Mouse (Mus musculus) stomach, embryonic 14.5 days (tissue): ENCODE measurements at regions not wholly inside any gene's neighbourhood (a gene's known extent, or its start where the extent isn't known, plus 50 kb on each side); places are given as distances from the start of the nearest gene placed in this dataset.
"Not testable (repeated sequence)": the region's sequence is repeated elsewhere in the genome, so short reads cannot be mapped to it uniquely, and the experiment has no call there.

Experiments
- ATAC-seq: fragments of 200-750 bp; cut with Nextera tagmentation; 2 replicates; pipeline ENCODE4 v1.8.0; 2017; ENCODE audit warnings: low read depth, moderate TSS enrichment; ENCODE audit not compliant: insufficient number of reproducible peaks, insufficient read depth, low FRiP score
- H3K27ac ChIP-seq: fragments of 300-500 bp; sonication (generic); 2 replicates; pipeline ENCODE4 v1.5.1; 2014; ENCODE audit warnings: mild to moderate bottlenecking, low read length, moderate library complexity, mixed read lengths
- H3K27me3 ChIP-seq: fragments of 300-500 bp; sonication (generic); 2 replicates; pipeline ENCODE4 v1.6.1; 2014; ENCODE audit warnings: low read length, control low read depth, mixed read lengths; ENCODE audit not compliant: control insufficient read depth, insufficient read depth
- H3K36me3 ChIP-seq: fragments of 300-500 bp; sonication (generic); 2 replicates; pipeline ENCODE4 v1.6.1; 2014; ENCODE audit warnings: mild to moderate bottlenecking, control low read depth, low read length, moderate library complexity, mixed read lengths; ENCODE audit not compliant: control insufficient read depth, insufficient read depth
- H3K4me1 ChIP-seq: fragments of 300-500 bp; sonication (generic); 2 replicates; pipeline ENCODE4 v1.6.1; 2014; ENCODE audit warnings: low read length, control low read depth, mixed read lengths; ENCODE audit not compliant: control insufficient read depth, insufficient read depth
- H3K4me2 ChIP-seq: fragments of 300-500 bp; sonication (generic); replicated peaks from 2 replicates; pipeline ENCODE4 v1.6.1; 2014; ENCODE audit warnings: low read depth, low read length, control low read depth
- H3K4me3 ChIP-seq: fragments of 300-500 bp; sonication (generic); 2 replicates; pipeline ENCODE4 v1.5.1; 2014; ENCODE audit warnings: low read depth, low read length, control low read depth
- H3K9ac ChIP-seq: fragments of 300-500 bp; sonication (generic); replicated peaks from 2 replicates; pipeline ENCODE4 v1.6.1; 2014; ENCODE audit warnings: low read depth, mild to moderate bottlenecking, control low read depth, low read length, moderate library complexity, mixed read lengths
- H3K9me3 ChIP-seq: fragments of 300-500 bp; sonication (generic); 2 replicates; pipeline ENCODE4 v1.6.1; 2016; ENCODE audit warnings: low read depth, low read length, control low read depth; ENCODE audit not compliant: control insufficient read depth
- WGBS: fragments of 180-500 bp; shearing (Covaris S2); extraction: QIAGEN DNeasy Blood & Tissue Kit; methylation state at CpG from one replicate; pipeline ENCODE4 v1.1.7; 2014; 5-methylcytosine and 5-hydroxymethylcytosine counted together

- Histone ChIP-seq H3K27me3 (no peaks in the 10 kb centered on the region), H3K4me1 (no peaks in the 10 kb centered on the region), H3K4me3 (no peak overlapping the region), H3K36me3 (no peaks in the 10 kb centered on the region), H3K4me2 (no peak overlapping the region), H3K27ac (no peak overlapping the region), H3K9me3 (no peaks in the 10 kb centered on the region), H3K9ac (no peak overlapping the region)
- WGBS: 27% methylated on average over 3 of the region's 3 CpGs
- ATAC-seq: no peak
Observed at GRCm38 (mm10) chr8:56970311-56970710, 350.5 kb upstream of the Hand2 start.

GRCm38 (mm10) chr8:56978994-56979393, 341.8 kb upstream of the Hand2 start:
- H3K9me3 ChIP-seq: no peaks in the 10 kb centered on the region
- no peaks in the 10 kb centered on the region for H3K27me3 ChIP-seq
- peak overlapping the region; percentile 22; the same call in 1 of the 2 replicates for H3K4me2 ChIP-seq
- H3K27ac ChIP-seq: no peak overlapping the region
- no peak for ATAC-seq
- H3K4me3 ChIP-seq: no peak overlapping the region
- no peaks in the 10 kb centered on the region for H3K36me3 ChIP-seq
- WGBS: 55% methylated on average over 2 of the region's 2 CpGs
- H3K9ac ChIP-seq: no peak overlapping the region
- H3K4me1 ChIP-seq: no peaks in the 10 kb centered on the region

- 55% methylated on average over 13 of the region's 13 CpGs for WGBS
- ATAC-seq: no peak
- no peak overlapping the region for H3K9ac ChIP-seq
- H3K9me3 ChIP-seq: no peaks in the 10 kb centered on the region
- no peak overlapping the region for H3K4me3 ChIP-seq
- H3K36me3 ChIP-seq: no peaks in the 10 kb centered on the region
- no peaks in the 10 kb centered on the region for H3K27me3 ChIP-seq
- H3K27ac ChIP-seq: no peak overlapping the region
- H3K4me2 ChIP-seq: peak overlapping the region; percentile 22
- no peaks in the 10 kb centered on the region for H3K4me1 ChIP-seq
Observed at GRCm38 (mm10) chr8:56979416-56979815, 341.4 kb upstream of the Hand2 start.

- no peaks in the 10 kb centered on the region for H3K9me3 ChIP-seq
- no peak for ATAC-seq
- 0 out of 2 replicates have a peak, but pooled peaks cover 2% of the 10 kb centered on the region for H3K4me1 ChIP-seq
- H3K9ac ChIP-seq: no peak overlapping the region
- 77% methylated on average over 6 of the region's 6 CpGs for WGBS
- H3K4me2 ChIP-seq: no peak overlapping the region
- H3K27me3 ChIP-seq: no peaks in the 10 kb centered on the region
- no peak overlapping the region for H3K4me3 ChIP-seq
- no peaks in the 10 kb centered on the region for H3K36me3 ChIP-seq
- no peak overlapping the region for H3K27ac ChIP-seq
Observed at GRCm38 (mm10) chr8:57010318-57011024, 310.3 kb upstream of the Hand2 start.

- Histone ChIP-seq H3K27ac (no peak overlapping the region), H3K4me1 (0 out of 2 replicates have a peak, but pooled peaks cover 2% of the 10 kb centered on the region), H3K9ac (no peak overlapping the region), H3K4me2 (no peak overlapping the region), H3K4me3 (no peak overlapping the region), H3K9me3 (no peaks in the 10 kb centered on the region), H3K27me3 (no peaks in the 10 kb centered on the region), H3K36me3 (no peaks in the 10 kb centered on the region)
- ATAC-seq: no peak
- WGBS: 70% methylated on average over 3 of the region's 3 CpGs
Observed at GRCm38 (mm10) chr8:57013813-57014320, 306.9 kb upstream of the Hand2 start.

- H3K4me1 ChIP-seq: 0 out of 2 replicates have a peak, but pooled peaks cover 2% of the 10 kb centered on the region
- no peak overlapping the region for H3K9ac ChIP-seq
- no peak for ATAC-seq
- no peak overlapping the region for H3K27ac ChIP-seq
- 67% methylated on average over 3 of the region's 3 CpGs for WGBS
- H3K4me2 ChIP-seq: no peak overlapping the region
- H3K9me3 ChIP-seq: no peaks in the 10 kb centered on the region
- H3K27me3 ChIP-seq: no peaks in the 10 kb centered on the region
- no peaks in the 10 kb centered on the region for H3K36me3 ChIP-seq
- no peak overlapping the region for H3K4me3 ChIP-seq
Observed at GRCm38 (mm10) chr8:57016329-57016728, 304.5 kb upstream of the Hand2 start.

- not testable (repeated sequence) for H3K27me3 ChIP-seq, H3K9ac ChIP-seq, H3K9me3 ChIP-seq, H3K4me2 ChIP-seq, H3K4me3 ChIP-seq, H3K36me3 ChIP-seq, H3K4me1 ChIP-seq, ATAC-seq, H3K27ac ChIP-seq
- 84% methylated on average over 1 of the region's 1 CpGs for WGBS
Observed at GRCm38 (mm10) chr8:57028096-57028495, 292.7 kb upstream of the Hand2 start.

GRCm38 (mm10) chr8:57048490-57048889, 272.3 kb upstream of the Hand2 start:
- Histone ChIP-seq H3K9ac (no peak overlapping the region), H3K9me3 (no peaks in the 10 kb centered on the region), H3K27ac (no peak overlapping the region), H3K4me2 (no peak overlapping the region), H3K4me1 (no peaks in the 10 kb centered on the region), H3K36me3 (no peaks in the 10 kb centered on the region), H3K27me3 (no peaks in the 10 kb centered on the region), H3K4me3 (no peak overlapping the region)
- 86% methylated on average over 6 of the region's 6 CpGs for WGBS
- no peak for ATAC-seq

- no peaks in the 10 kb centered on the region for H3K4me1 ChIP-seq
- H3K27ac ChIP-seq: no peak overlapping the region
- no peaks in the 10 kb centered on the region for H3K9me3 ChIP-seq
- H3K9ac ChIP-seq: no peak overlapping the region
- no peaks in the 10 kb centered on the region for H3K36me3 ChIP-seq
- H3K27me3 ChIP-seq: no peaks in the 10 kb centered on the region
- H3K4me2 ChIP-seq: no peak overlapping the region
- no peak for ATAC-seq
- WGBS: 70% methylated on average over 3 of the region's 3 CpGs
- H3K4me3 ChIP-seq: no peak overlapping the region
Observed at GRCm38 (mm10) chr8:57048909-57049308, 271.9 kb upstream of the Hand2 start.
